Mouse (Mus musculus) G1E (cell line): ENCODE results near the gene Phc2.

ENCODE experiments used
- CTCF ChIP-seq: IDR thresholded peaks from 2 replicates; pipeline ENCODE4 v1.5.1; 2012; ENCODE audit warnings: low read depth, low read length, inconsistent platforms, mixed read lengths
- GATA1 ChIP-seq: IDR thresholded peaks from 2 replicates; pipeline ENCODE4 v1.6.1; 2012; ENCODE audit warnings: borderline replicate concordance, low read length, inconsistent platforms, mixed read lengths
- GATA2 ChIP-seq: IDR thresholded peaks from 2 replicates; pipeline ENCODE4 v1.6.1; 2012; ENCODE audit warnings: low read depth, low read length, inconsistent platforms, borderline replicate concordance
- POLR2AphosphoS5 ChIP-seq: IDR thresholded peaks from 2 replicates; pipeline ENCODE4 v1.6.1; 2012; ENCODE audit warnings: low read depth, low read length, inconsistent platforms; ENCODE audit not compliant: insufficient replicate concordance
- TAL1 ChIP-seq: conservative IDR thresholded peaks from 2 replicates; pipeline ENCODE4 v1.6.1; 2012; ENCODE audit warnings: low read depth, low read length, inconsistent platforms, mixed read lengths

DNA sequence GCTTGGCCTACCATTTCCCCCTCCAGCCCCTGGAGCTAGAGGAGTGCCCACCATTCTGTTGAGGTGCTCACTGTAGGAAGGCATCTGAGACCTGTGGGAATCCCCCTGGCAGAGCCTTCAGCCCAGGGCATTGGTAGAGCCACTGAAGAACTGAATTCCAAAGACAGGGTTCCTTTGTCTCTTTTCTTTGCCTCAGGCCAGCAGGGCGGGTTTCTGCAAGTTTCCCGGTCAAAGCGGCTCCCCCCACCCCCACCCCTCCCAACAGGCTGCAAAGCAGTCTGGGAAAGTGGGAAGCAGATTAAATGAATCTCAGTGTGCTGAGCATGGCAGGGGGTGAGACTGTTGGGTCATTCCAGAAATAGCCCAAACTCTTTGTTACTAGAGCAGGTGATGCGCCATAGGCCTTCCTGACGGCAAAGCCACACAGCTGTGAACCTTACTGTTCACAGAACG is 82.7 kb downstream of the Phc2 start:
- no peak for TF ChIP-seq CTCF
- no peak for TF ChIP-seq TAL1
- TF ChIP-seq GATA1 = no peak
- TF ChIP-seq GATA2 = no peak
- no peak for TF ChIP-seq POLR2AphosphoS5
